Mouse (Mus musculus) frontal cortex, adult (tissue): ENCODE results near the gene Klf13.

Experiments
- ATAC-seq: cut with Nextera tagmentation; 2 replicates; pipeline ENCODE4 v1.9.2; 2017; ENCODE audit warnings: mild to moderate bottlenecking, moderate library complexity, mixed read lengths; ENCODE audit not compliant: low TSS enrichment

Klf13 gene

GRCm38 (mm10) chr7:63925413-63926360 is 13.0 kb downstream of the Klf13 start:
- peak; percentile 82 for ATAC-seq

- ATAC-seq = peak; percentile 32
These were observed 13.8 kb downstream of the Klf13 start for GRCm38 (mm10) chr7:63924747-63925412.

GRCm38 (mm10) chr7:63924151-63924550 is 14.6 kb downstream of the Klf13 start:
- no peak for ATAC-seq

GRCm38 (mm10) chr7:63922975-63923374 is 15.7 kb downstream of the Klf13 start:
- ATAC-seq = no peak

GRCm38 (mm10) chr7:63922571-63922970 is 16.1 kb downstream of the Klf13 start:
- no peak for ATAC-seq

- ATAC-seq = no peak
These were observed 16.7 kb downstream of the Klf13 start for GRCm38 (mm10) chr7:63921909-63922562.

- ATAC-seq = no peak
These were observed 19.6 kb downstream of the Klf13 start for GRCm38 (mm10) chr7:63918771-63919768.

- no peak for ATAC-seq
These were observed 21.0 kb downstream of the Klf13 start for GRCm38 (mm10) chr7:63917693-63918092.

- no peak for ATAC-seq
These were observed 22.3 kb downstream of the Klf13 start, which contains the start of gene E030018B13Rik for GRCm38 (mm10) chr7:63916268-63916907. Gene E030018B13Rik (plus strand): TSS chr7:63916857.

- no peak for ATAC-seq
These were observed 23.8 kb downstream of the Klf13 start for GRCm38 (mm10) chr7:63914891-63915290.

GRCm38 (mm10) chr7:63913724-63914692 is 24.7 kb downstream of the Klf13 start:
- no peak for ATAC-seq

GRCm38 (mm10) chr7:63912924-63913723 is 25.6 kb downstream of the Klf13 start:
- no peak for ATAC-seq

- 0 out of 2 replicates have a peak, but pooled peaks have one; percentile 10 for ATAC-seq
These were observed 26.4 kb downstream of the Klf13 start for GRCm38 (mm10) chr7:63912234-63912810.

- peak; percentile 14; the same call in 1 of the 2 replicates for ATAC-seq
These were observed 27.1 kb downstream of the Klf13 start for GRCm38 (mm10) chr7:63911383-63912233.

GRCm38 (mm10) chr7:63910912-63911311 is 27.8 kb downstream of the Klf13 start:
- no peak for ATAC-seq

GRCm38 (mm10) chr7:63910225-63910624 is 28.5 kb downstream of the Klf13 start:
- ATAC-seq = no peak
